Mouse (Mus musculus) bone marrow, adult 2 months (tissue): Measurements from ENCODE around the gene Zfp652. TPM values are rescaled to one million over a fixed set of nuclear protein-coding genes. Genes with fewer than 3 reads are reported as not detected.
A peak's percentile ranks its signal among the peaks of the same experiment; 100 is the strongest.

Experiments used
- H3K27ac ChIP-seq: fragments of 200-500 bp; 2 replicates; pipeline ENCODE4 v1.5.1; 2012; ENCODE audit warnings: low read depth, mild to moderate bottlenecking, control low read depth, inconsistent platforms, low read length; ENCODE audit not compliant: control insufficient read depth, poor library complexity, insufficient read depth
- H3K4me1 ChIP-seq: fragments of 200-500 bp; 2 replicates; pipeline ENCODE4 v1.6.1; 2011; ENCODE audit warnings: low read length; ENCODE audit not compliant: control insufficient read depth, insufficient read depth
- H3K4me3 ChIP-seq: fragments of 200-500 bp; replicated peaks from 2 replicates; pipeline ENCODE3; 2011; ENCODE audit warnings: mild to moderate bottlenecking, low read depth, low read length, control low read depth; ENCODE audit not compliant: control insufficient read depth
- CTCF ChIP-seq: fragments of 200-500 bp; IDR thresholded peaks from 2 replicates; pipeline ENCODE4 v1.5.1; 2011; ENCODE audit warnings: low read length, control low read depth; ENCODE audit not compliant: control insufficient read depth, insufficient read depth
- POLR2A ChIP-seq: fragments of 200-500 bp; IDR thresholded peaks from 2 replicates; pipeline ENCODE4 v1.6.1; 2011; ENCODE audit warnings: low read depth, mild to moderate bottlenecking, control low read depth, low read length, borderline replicate concordance; ENCODE audit not compliant: control insufficient read depth
- WGBS: fragments of 180-500 bp; shearing (Covaris S2); methylation state at CpG from one replicate; pipeline ENCODE4 v1.1.7; 2018; 5-methylcytosine and 5-hydroxymethylcytosine counted together
- polyA plus RNA-seq: library from polyadenylated mRNA; stranded (reverse); fragments of >200 nt; gene quantifications from 2 replicates; pipeline ENCODE4 v1.2.4, GENCODE M21; 2011; ENCODE audit warnings: low replicate concordance; ENCODE audit not compliant: missing spikeins, insufficient read depth, insufficient read length

Zfp652 gene
- polyA plus RNA-seq, 1 experiment, result 24.5 TPM

GRCm38 (mm10) chr11:95821511-95821910, 109.0 kb downstream of the Zfp652 start:
- Histone ChIP-seq H3K27ac (no peak overlapping the region), H3K4me1 (no peaks in the 10 kb centered on the region), H3K4me3 (no peak overlapping the region)
- TF ChIP-seq POLR2A (no peak), CTCF (no peak)
- WGBS, result 78% methylated on average over 3 of the region's 3 CpGs

- H3K4me3 ChIP-seq, result no peak overlapping the region
- H3K4me1 ChIP-seq, result no peaks in the 10 kb centered on the region; the same call in 1 of the 2 replicates
- TF ChIP-seq POLR2A, result no peak
- no peak overlapping the region for H3K27ac ChIP-seq
- 88% methylated on average over 4 of the region's 4 CpGs for WGBS
Measured at GRCm38 (mm10) chr11:95822437-95822836, 110.0 kb downstream of the Zfp652 start.

- WGBS, result 1% methylated on average over 77 of the region's 78 CpGs
- Histone ChIP-seq H3K27ac (peak within 1 kb of the TSS; percentile 85), H3K4me1 (peaks cover 2% of the 10 kb centered on the region; the same call in 1 of the 2 replicates)
Measured at GRCm38 (mm10) chr11:95824071-95824876, 111.8 kb downstream of the Zfp652 start, which contains the start of gene Phospho1. Gene Phospho1, plus strand, starts transcription at chr11:95824499.

GRCm38 (mm10) chr11:95824877-95825243, 112.4 kb downstream of the Zfp652 start:
- peak overlapping the region; percentile 85 for H3K27ac ChIP-seq
- under 1% methylated on average over 11 of the region's 11 CpGs for WGBS

More at GRCm38 (mm10) chr11:95824071-95824876, 111.8 kb downstream of the Zfp652 start, which contains the start of gene Phospho1:
- no peak for TF ChIP-seq CTCF
- TF ChIP-seq POLR2A, result peak; percentile 63; the same call in 1 of the 2 replicates
- H3K4me3 ChIP-seq, result peak within 1 kb of the TSS; percentile 90

GRCm38 (mm10) chr11:95825625-95826024, 113.2 kb downstream of the Zfp652 start:
- H3K4me3 ChIP-seq, result peak overlapping the region; percentile 4
- H3K4me1 ChIP-seq, result peaks cover 2% of the 10 kb centered on the region; the same call in 1 of the 2 replicates
- 50% methylated on average over 3 of the region's 3 CpGs for WGBS
- H3K27ac ChIP-seq, result peak overlapping the region; percentile 58; the same call in 1 of the 2 replicates
- no peak for TF ChIP-seq POLR2A
- no peak for TF ChIP-seq CTCF

More at GRCm38 (mm10) chr11:95824877-95825243, 112.4 kb downstream of the Zfp652 start:
- peaks cover 2% of the 10 kb centered on the region; the same call in 1 of the 2 replicates for H3K4me1 ChIP-seq
- peak overlapping the region; percentile 69 for H3K4me3 ChIP-seq
- no peak for TF ChIP-seq POLR2A
- TF ChIP-seq CTCF, result no peak

- Histone ChIP-seq H3K27ac (peak overlapping the region; percentile 22), H3K4me1 (peaks cover 2% of the 10 kb centered on the region; the same call in 1 of the 2 replicates), H3K4me3 (peak overlapping the region; percentile 9)
- TF ChIP-seq CTCF (no peak), POLR2A (no peak)
- 42% methylated on average over 6 of the region's 6 CpGs for WGBS
Measured at GRCm38 (mm10) chr11:95826317-95827167, 114.1 kb downstream of the Zfp652 start.

GRCm38 (mm10) chr11:95827168-95827447, 114.6 kb downstream of the Zfp652 start:
- Histone ChIP-seq H3K4me3 (peak overlapping the region; percentile 24), H3K4me1 (peaks cover 2% of the 10 kb centered on the region; the same call in 1 of the 2 replicates), H3K27ac (peak overlapping the region; percentile 9; the same call in 1 of the 2 replicates)
- 7% methylated on average over 3 of the region's 3 CpGs for WGBS
- TF ChIP-seq CTCF, result no peak
- no peak for TF ChIP-seq POLR2A

- Histone ChIP-seq H3K4me1 (peaks cover 2% of the 10 kb centered on the region; the same call in 1 of the 2 replicates), H3K27ac (peak overlapping the region; percentile 9; the same call in 1 of the 2 replicates), H3K4me3 (no peak overlapping the region)
- 15% methylated on average over 3 of the region's 3 CpGs for WGBS
- TF ChIP-seq CTCF (peak; percentile 62), POLR2A (no peak)
Measured at GRCm38 (mm10) chr11:95827464-95828085, 115.1 kb downstream of the Zfp652 start.
